Comparison of ENCODE assay signal across 9 mouse cellular contexts in genomic region chr4:111907926-111908325, GRCm38 (mm10). TPM values are rescaled to one million over a fixed set of nuclear protein-coding genes. Genes with fewer than 3 reads are reported as not detected.
DNase-seq lines count a peak whose midpoint lies in the region; ATAC-seq and TF ChIP-seq lines count a peak whose summit lies in the region.
"Had no signal": no experiment of that assay in that cellular context is flagged by ENCODE, and none has a peak within 500 bp of the region (broad histone marks: within the 10 kb centered on the region; RNA-seq: fewer than 3 reads in every experiment).

No protein-coding gene starts in this region.

- H3K27me3 ChIP-seq in heart, adult 2 months (ENCODE audit: control insufficient read depth, insufficient read depth, low read length) = no peaks in the 10 kb centered on the region
- no peaks in the 10 kb centered on the region for H3K27me3 ChIP-seq in intestine, embryonic 16.5 days (replicated peaks; ENCODE audit: control insufficient read depth, insufficient read depth, low read length)
- H3K27me3 ChIP-seq: limb, embryonic 13.5 days had no signal

- H3K4me1 ChIP-seq in heart, adult 2 months (ENCODE audit: control insufficient read depth, insufficient read depth, low read length) = no peaks in the 10 kb centered on the region
- no peaks in the 10 kb centered on the region for H3K4me1 ChIP-seq in intestine, embryonic 16.5 days (ENCODE audit: control insufficient read depth, insufficient read depth, low read length)
- H3K4me1 ChIP-seq: limb, embryonic 13.5 days had no signal

- intact Hi-C loops in heart, adult 2 months (cut with DNase I) = loop anchor here (5.0 kb wide), 1 partner anchor 69 kb away; no protein-coding TSS in a partner anchor
- intact Hi-C loops in heart, postnatal 25 days (cut with DNase I) = loop anchor here (5.0 kb wide), 1 partner anchor 49 kb away; no protein-coding TSS in a partner anchor

- no peaks in the 10 kb centered on the region for H3K79me2 ChIP-seq in heart, adult 2 months (replicated peaks; ENCODE audit: control insufficient read depth, insufficient read depth, low read length)

- TF ChIP-seq CTCF in heart, adult 2 months (IDR thresholded peaks at IDR 0.05) = peak; percentile 79

- H3K9ac ChIP-seq in heart, adult 2 months (ENCODE audit: low read depth, low read length) = no peak overlapping the region
- H3K9ac ChIP-seq in intestine, embryonic 16.5 days (ENCODE audit: low read depth, low read length) = no peak overlapping the region
- H3K9ac ChIP-seq: limb, embryonic 13.5 days had no signal

- H3K36me3 ChIP-seq in heart, adult 2 months (ENCODE audit: control insufficient read depth, insufficient read depth, low read length) = no peaks in the 10 kb centered on the region
- H3K36me3 ChIP-seq in intestine, embryonic 16.5 days (ENCODE audit: control insufficient read depth, insufficient read depth, low read length) = no peaks in the 10 kb centered on the region
- H3K36me3 ChIP-seq: limb, embryonic 13.5 days had no signal

- no peak for TF ChIP-seq POLR2A in heart, adult 2 months (IDR thresholded peaks at IDR 0.05; ENCODE audit: insufficient read depth, low read depth, low read length)

- H3K4me2 ChIP-seq in intestine, embryonic 16.5 days (ENCODE audit: low read depth, low read length) = no peak overlapping the region
- H3K4me2 ChIP-seq: limb, embryonic 13.5 days had no signal

- no peak overlapping the region for H3K27ac ChIP-seq in heart, adult 2 months
- H3K27ac ChIP-seq in intestine, embryonic 16.5 days (ENCODE audit: low read length) = no peak overlapping the region
- H3K27ac ChIP-seq: limb, embryonic 13.5 days had no signal

- ATAC-seq in intestine, embryonic 16.5 days = peak; percentile 40; the same call in 1 of the 2 replicates

- no peak for DNase-seq in heart, adult 2 months
- no peak for DNase-seq in heart, postnatal 25 days (ENCODE audit: low spot score)
- DNase-seq in A20 (ENCODE audit: low read depth, low spot score) = peak; percentile 24
- peak; percentile 53 for DNase-seq in brain, adult 2 months (ENCODE audit: low read depth, low spot score)
- no peak for DNase-seq in adrenal gland, adult 2 months
- DNase-seq in frontal cortex, postnatal 36 days (ENCODE audit: low spot score in 2 of 2) = no peak
- DNase-seq in kidney, adult 8-10 months = no peak

- no peak overlapping the region for H3K4me3 ChIP-seq in heart, adult 2 months
- H3K4me3 ChIP-seq in intestine, embryonic 16.5 days (ENCODE audit: low read length) = no peak overlapping the region
- H3K4me3 ChIP-seq: limb, embryonic 13.5 days had no signal

- no peak for TF ChIP-seq EP300 in heart, adult 2 months (IDR thresholded peaks at IDR 0.05; ENCODE audit: insufficient read depth, low read depth, low read length)

- WGBS in heart, adult 2 months = 37% methylated on average over 2 of the region's 2 CpGs
- WGBS in intestine, embryonic 16.5 days = 31% methylated on average over 2 of the region's 2 CpGs

- no peaks in the 10 kb centered on the region for H3K9me3 ChIP-seq in intestine, embryonic 16.5 days (ENCODE audit: control insufficient read depth, low read length)
- H3K9me3 ChIP-seq: limb, embryonic 13.5 days had no signal

RNA-seq across cellular contexts. Expression of gene Slc5a9, which starts 5.2 kb away (rescaled TPM):
- not detected for total RNA-seq in heart, adult 2 months (2021)
- 0.27 TPM in 1 of 2 replicates, not detected in the other for polyA plus RNA-seq in heart, adult 2 months (2012; rRNA removed)
- not detected for total RNA-seq in heart, postnatal 25 days (2021)
- polyA plus RNA-seq in intestine, embryonic 16.5 days (2015; fragmentation: Nextera tagmentation; extraction: Ambion mirVana) = 3.2 and 6.1 TPM in 2 replicates
- not detected for total RNA-seq in adrenal gland, adult 2 months (2021)
- polyA plus RNA-seq in adrenal gland, adult 2 months (2012; rRNA removed) = not detected in 2 replicates

RNA-seq across cellular contexts. Expression of gene Skint8, which starts 11.3 kb away (rescaled TPM):
- not detected for total RNA-seq in heart, adult 2 months (2021)
- not detected in 2 replicates for polyA plus RNA-seq in heart, adult 2 months (2012; rRNA removed)
- not detected for total RNA-seq in heart, postnatal 25 days (2021)
- not detected in 2 replicates for polyA plus RNA-seq in intestine, embryonic 16.5 days (2015; fragmentation: Nextera tagmentation; extraction: Ambion mirVana)
- total RNA-seq in adrenal gland, adult 2 months (2021) = not detected
- polyA plus RNA-seq in adrenal gland, adult 2 months (2012; rRNA removed) = not detected in 2 replicates
- polyA plus RNA-seq: limb, embryonic 13.5 days had no signal

Comparison
In these comparisons a context has a peak if more than half of its experiments do, and no peak if none do; other contexts are left out.
1. DNase-seq: peak in A20 (single experiment) and brain, adult 2 months (single experiment); none in heart, adult 2 months (0 of 2), heart, postnatal 25 days (single experiment), adrenal gland, adult 2 months (single experiment), frontal cortex, postnatal 36 days (0 of 2) and kidney, adult 8-10 months (0 of 2).